Mouse (Mus musculus): ENCODE data around the gene Car14.

DNA sequence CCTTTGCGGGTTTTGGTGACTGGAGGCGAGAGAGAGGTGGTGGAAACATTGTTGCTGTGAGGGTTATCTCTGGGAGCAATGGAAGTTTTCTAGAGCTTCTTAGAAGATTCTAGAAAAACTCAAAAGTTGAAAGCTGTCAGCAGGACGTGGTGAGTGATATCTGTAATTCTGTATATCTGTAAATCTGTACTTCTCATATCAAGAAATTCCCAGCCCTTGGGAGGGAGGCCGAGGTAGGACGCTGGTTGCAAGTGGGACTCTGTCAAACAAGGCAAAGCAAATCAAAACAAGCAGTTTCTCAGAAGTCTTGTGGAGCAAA, 25.9 kb upstream of the Car14 start:
- TF ChIP-seq GATA1 (IDR thresholded peaks at IDR 0.05; ENCODE audit: borderline replicate concordance, low read length) (no peak), FLI1 (IDR thresholded peaks at IDR 0.05; ENCODE audit: low read length) (no peak)

Data from megakaryocyte, embryonic 14.5 days (primary cell).